In genomic region chr10:58255213-58255892, GRCm38 (mm10) we compare ENCODE assay signal across 8 mouse cellular contexts. TPM values are rescaled to one million over a fixed set of nuclear protein-coding genes. Genes with fewer than 3 reads are reported as not detected.
DNase-seq lines count a peak whose midpoint lies in the region; ATAC-seq lines count a peak whose summit lies in the region.

TSS of gene Gcc2 (plus strand) at chr10:58255497.

- peak within 1 kb of the TSS; percentile 63 for H3K4me2 ChIP-seq in hindbrain, embryonic 14.5 days (replicated peaks)

- H3K27me3 ChIP-seq in hindbrain, embryonic 14.5 days (ENCODE audit: control insufficient read depth, insufficient read depth, low read length), result no peaks in the 10 kb centered on the region

- H3K4me1 ChIP-seq in hindbrain, embryonic 14.5 days (replicated peaks; ENCODE audit: control insufficient read depth, insufficient read depth, low read length), result peaks cover 14% of the 10 kb centered on the region

- DNase-seq in R1 (ENCODE audit: low read depth, low spot score), result peak; percentile 96
- DNase-seq in cerebellum, postnatal 25 days, result peak; percentile 92 to 95
- DNase-seq in frontal cortex, postnatal 25 days (ENCODE audit: low spot score in 2 of 2), result peak; percentile 72 to 87
- DNase-seq in hindbrain, embryonic 14.5 days (ENCODE audit: low spot score), result peak; percentile 95
- DNase-seq in layer of hippocampus, postnatal 36 days, result peak; percentile 90 to 92
- DNase-seq in lung, postnatal 36 days, result peak; percentile 97
- peak; percentile 97 for DNase-seq in retina, postnatal 1 day
- peak; percentile 82 to 90 for DNase-seq in urinary bladder, adult 18-20 months (ENCODE audit: low spot score in 2 of 2)

- peak within 1 kb of the TSS; percentile 87 for H3K9ac ChIP-seq in hindbrain, embryonic 14.5 days

- peaks cover 26% of the 10 kb centered on the region for H3K36me3 ChIP-seq in hindbrain, embryonic 14.5 days (replicated peaks; ENCODE audit: control insufficient read depth, insufficient read depth)

- peak within 1 kb of the TSS; percentile 81 for H3K27ac ChIP-seq in hindbrain, embryonic 14.5 days

- peak within 1 kb of the TSS; percentile 90 for H3K4me3 ChIP-seq in hindbrain, embryonic 14.5 days (replicated peaks; ENCODE audit: low read length)

- peak; percentile 99 for ATAC-seq in hindbrain, embryonic 14.5 days (ENCODE audit: low FRiP score)

- no peaks in the 10 kb centered on the region for H3K9me3 ChIP-seq in hindbrain, embryonic 14.5 days (ENCODE audit: control insufficient read depth, low read length)

- 0% methylated on average over 49 of the region's 58 CpGs for WGBS in hindbrain, embryonic 14.5 days

RNA-seq across cellular contexts. Expression of gene Gcc2, which starts in this region (rescaled TPM):
- 68.6 and 78.4 TPM in 2 replicates for polyA plus RNA-seq in hindbrain, embryonic 14.5 days (2014; fragmentation: Nextera tagmentation; extraction: Ambion mirVana)
- 10 to 100 TPM; 74.7 to 78.0 TPM for total RNA-seq in layer of hippocampus, postnatal 36 days (2021)

Comparison
In these comparisons a context has a peak if more than half of its experiments do, and no peak if none do; other contexts are left out.
1. Peak in every context shown above with its lines: DNase-seq, ATAC-seq, H3K4me3 ChIP-seq and H3K27ac ChIP-seq.